Mouse (Mus musculus) frontal cortex, adult (tissue): ENCODE measurements around the gene Hsp90ab1.

ENCODE experiments used
- ATAC-seq: cut with Nextera tagmentation; 2 replicates; pipeline ENCODE4 v1.9.2; 2017; ENCODE audit warnings: mild to moderate bottlenecking, moderate library complexity, mixed read lengths; ENCODE audit not compliant: low TSS enrichment

The Hsp90ab1 gene

GRCm38 (mm10) chr17:45542705-45543104, 30.4 kb downstream of the Hsp90ab1 start:
- ATAC-seq, result no peak

GRCm38 (mm10) chr17:45542129-45542528, 30.9 kb downstream of the Hsp90ab1 start:
- ATAC-seq, result no peak

- ATAC-seq, result peak; percentile 18; the same call in 1 of the 2 replicates
Observed at GRCm38 (mm10) chr17:45539664-45540063, 33.4 kb downstream of the Hsp90ab1 start.

- peak; percentile 35 for ATAC-seq
Observed at GRCm38 (mm10) chr17:45538394-45538793, 34.7 kb downstream of the Hsp90ab1 start.

GRCm38 (mm10) chr17:45536264-45536663, 36.8 kb downstream of the Hsp90ab1 start:
- ATAC-seq, result peak; percentile 21; the same call in 1 of the 2 replicates

GRCm38 (mm10) chr17:45532896-45533295, 40.2 kb downstream of the Hsp90ab1 start:
- ATAC-seq, result no peak

- peak; percentile 86 for ATAC-seq
Observed at GRCm38 (mm10) chr17:45530346-45530782, 42.7 kb downstream of the Hsp90ab1 start.

GRCm38 (mm10) chr17:45526571-45526970, 46.5 kb downstream of the Hsp90ab1 start:
- ATAC-seq, result no peak

- no peak for ATAC-seq
Observed at GRCm38 (mm10) chr17:45524961-45525360, 48.1 kb downstream of the Hsp90ab1 start.

- no peak for ATAC-seq
Observed at GRCm38 (mm10) chr17:45523263-45523662, 49.8 kb downstream of the Hsp90ab1 start, which contains the start of gene Tcte1. Gene Tcte1, plus strand, starts transcription at chr17:45523434.

GRCm38 (mm10) chr17:45520136-45520535, 52.9 kb downstream of the Hsp90ab1 start:
- no peak for ATAC-seq

- ATAC-seq, result no peak
Observed at GRCm38 (mm10) chr17:45518766-45519475, 54.1 kb downstream of the Hsp90ab1 start.
